Mouse (Mus musculus) heart, adult 10 weeks (tissue): ENCODE data around the gene Ttc33. TPM values are rescaled to one million over a fixed set of nuclear protein-coding genes. Genes with fewer than 3 reads are reported as not detected.

ENCODE experiments used
- polyA plus RNA-seq: library from polyadenylated mRNA; stranded (reverse); fragments of 350-450 nt; fragmentation: Illumina TruSeq; extraction: RNeasy Lipid Tissue Mini Kit (QIAGEN cat#74804); gene quantifications from one replicate; pipeline ENCODE4 v1.2.3, GENCODE M21; 2014; ENCODE audit warnings: low read depth, low replicate concordance

The Ttc33 gene
- 38.8 TPM for polyA plus RNA-seq

DNA sequence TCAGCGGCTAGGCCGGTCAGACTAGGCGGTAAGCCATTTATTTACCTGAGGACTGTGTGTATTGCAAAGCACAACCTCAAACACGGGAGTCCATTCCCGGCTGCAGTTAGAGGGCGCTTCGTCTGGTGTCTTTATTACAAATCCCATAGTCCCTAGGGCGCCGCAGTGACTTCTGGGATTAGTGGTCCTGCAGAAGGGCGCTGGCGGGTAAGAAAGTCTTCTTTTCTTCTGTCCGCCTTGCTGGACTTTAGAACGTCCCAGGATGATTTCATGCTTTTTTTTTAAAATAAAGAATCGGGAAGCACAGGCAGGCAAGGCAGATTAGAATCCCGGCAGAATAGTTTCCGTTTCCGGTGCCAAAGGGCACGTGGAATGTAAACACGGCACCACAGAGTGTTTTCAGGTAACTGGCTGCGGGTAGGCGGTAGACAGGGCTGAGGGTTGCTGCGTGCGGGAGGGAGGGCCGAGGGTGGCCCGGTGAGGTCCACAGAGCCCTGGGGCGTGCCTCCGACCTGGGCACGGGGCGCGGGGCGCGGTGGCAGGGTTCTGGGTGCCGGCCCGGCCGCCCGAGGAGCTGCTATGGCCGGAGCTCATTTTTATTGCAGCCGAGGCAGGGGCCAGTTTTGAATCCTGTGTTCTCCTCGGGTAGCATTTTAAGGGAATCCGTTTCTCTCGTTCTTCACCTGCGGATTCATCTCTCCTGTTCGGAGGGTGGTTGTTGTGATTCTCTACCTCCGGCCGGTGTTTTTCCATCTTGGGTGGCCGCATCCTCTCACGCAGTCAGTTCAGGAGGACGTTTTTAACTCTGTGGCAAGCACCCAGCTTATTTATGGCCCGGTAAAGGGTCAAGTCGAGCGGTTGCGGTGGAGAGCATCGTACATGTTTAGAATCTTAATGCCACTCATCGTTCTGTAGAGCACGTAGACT is at the start of gene Ttc33:
Gene Ttc33, plus strand, starts transcription at position 160 of the 927 bp plus-strand sequence.

DNA sequence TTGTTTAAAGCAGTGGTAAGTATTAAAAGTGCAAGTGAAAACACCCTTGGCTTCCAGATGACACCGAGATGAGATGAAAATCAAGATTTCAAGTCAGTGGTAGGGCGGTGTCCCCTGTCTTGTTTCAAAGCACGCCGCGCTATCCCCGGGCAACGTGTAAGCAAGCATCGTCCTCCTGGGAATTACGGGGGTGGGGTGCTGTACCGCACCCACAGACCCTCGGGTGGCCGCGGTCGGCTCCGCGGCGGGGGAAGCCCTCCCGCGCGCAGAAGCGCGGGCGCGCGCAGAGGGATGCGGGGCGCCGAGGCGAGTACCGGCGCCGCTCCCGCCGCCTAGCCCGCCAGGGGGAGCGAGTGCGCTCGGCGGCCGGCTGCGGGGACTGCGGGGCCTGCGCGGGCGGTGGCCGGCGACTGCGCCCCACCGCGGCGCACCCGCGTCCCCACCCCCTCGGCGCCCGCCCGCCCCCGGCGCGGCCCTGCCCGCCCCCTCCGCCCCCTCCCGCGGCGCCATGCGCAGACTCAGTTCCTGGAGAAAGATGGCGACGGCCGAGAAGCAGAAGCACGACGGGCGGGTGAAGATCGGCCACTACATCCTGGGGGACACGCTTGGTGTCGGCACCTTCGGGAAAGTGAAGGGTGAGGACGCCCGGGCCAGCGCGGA is 41.8 kb upstream of the Ttc33 start, which contains the start of gene Prkaa1:
Gene Prkaa1, plus strand, starts transcription at position 501 of the 660 bp plus-strand sequence.

DNA sequence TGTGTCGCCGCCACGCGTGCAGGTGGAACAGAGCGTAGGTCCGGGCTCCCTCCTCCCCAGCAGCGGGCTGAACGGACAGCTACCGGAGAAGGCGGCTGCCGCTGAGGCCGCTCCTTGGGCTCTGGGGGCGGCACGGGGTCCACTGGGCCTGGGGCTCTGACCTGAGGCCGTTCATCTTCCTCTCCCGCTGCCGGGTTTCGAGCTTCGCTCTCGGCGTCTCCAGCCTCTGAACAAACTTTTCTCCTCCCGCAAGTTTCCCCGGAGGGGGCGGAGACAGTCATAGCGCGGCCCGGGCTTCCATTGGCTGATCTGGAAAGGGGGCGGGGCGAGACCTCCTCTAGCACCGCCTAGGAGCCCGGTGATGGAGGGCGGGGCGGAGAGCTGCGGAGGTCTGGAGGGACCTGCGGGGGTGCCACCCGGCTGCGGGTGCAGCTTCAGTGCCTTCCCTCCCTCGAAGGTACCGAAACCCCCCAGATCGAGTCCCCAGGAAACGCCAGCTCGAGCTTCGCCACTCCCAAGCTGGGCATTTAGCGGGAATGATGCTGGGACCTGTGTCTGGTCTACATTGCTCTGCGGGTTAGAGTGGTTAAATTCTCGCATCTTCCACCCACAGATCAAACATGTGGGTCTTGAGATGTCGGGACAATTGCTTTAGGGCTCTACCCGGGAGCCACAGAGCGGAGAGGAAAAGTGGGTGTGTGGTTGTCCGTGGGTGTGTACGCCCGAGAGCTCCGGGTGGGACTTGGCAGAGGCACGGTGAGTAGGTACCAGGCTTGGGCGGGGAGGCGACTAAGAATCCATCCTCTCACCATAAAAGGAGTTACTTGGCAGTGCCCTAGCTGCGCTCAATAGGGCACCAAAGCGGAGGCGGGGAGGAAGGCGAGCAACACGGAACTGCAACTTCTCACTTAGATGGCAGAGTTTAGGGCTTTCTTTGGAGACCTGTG is 58.9 kb downstream of the Ttc33 start, which contains the start of gene Ptger4:
Gene Ptger4, minus strand, starts transcription at position 229 of the 947 bp plus-strand sequence.

Other genes with a start within 250 kb of the Ttc33 start
- 1.6 TPM for gene C7, start 121.8 kb upstream of the Ttc33 start, polyA plus RNA-seq
- gene Card6, start 77.0 kb upstream of the Ttc33 start, polyA plus RNA-seq = 3.8 TPM
- 461 TPM for gene Rpl37, start 68.9 kb upstream of the Ttc33 start, polyA plus RNA-seq
- 11.3 TPM for gene Prkaa1, start 41.7 kb upstream of the Ttc33 start, polyA plus RNA-seq
- 2.1 TPM for gene Ptger4, start 58.7 kb downstream of the Ttc33 start, polyA plus RNA-seq